Mouse (Mus musculus) lung, postnatal 36 days (tissue): ENCODE measurements around the gene S100a1.

ENCODE experiments used
- DNase-seq: peaks from one replicate; pipeline ENCODE4 v3.0.0; 2022; ENCODE audit warnings: mixed read lengths

Gene S100a1

GRCm38 (mm10) chr3:90508950-90509746 is 5.0 kb downstream of the S100a1 start, which contains the start of gene Chtop:
Gene Chtop, minus strand, starts transcription at chr3:90509498.
- DNase-seq, result peak; percentile 100

GRCm38 (mm10) chr3:90508287-90508949 is 5.8 kb downstream of the S100a1 start:
- DNase-seq, result no peak

DNA sequence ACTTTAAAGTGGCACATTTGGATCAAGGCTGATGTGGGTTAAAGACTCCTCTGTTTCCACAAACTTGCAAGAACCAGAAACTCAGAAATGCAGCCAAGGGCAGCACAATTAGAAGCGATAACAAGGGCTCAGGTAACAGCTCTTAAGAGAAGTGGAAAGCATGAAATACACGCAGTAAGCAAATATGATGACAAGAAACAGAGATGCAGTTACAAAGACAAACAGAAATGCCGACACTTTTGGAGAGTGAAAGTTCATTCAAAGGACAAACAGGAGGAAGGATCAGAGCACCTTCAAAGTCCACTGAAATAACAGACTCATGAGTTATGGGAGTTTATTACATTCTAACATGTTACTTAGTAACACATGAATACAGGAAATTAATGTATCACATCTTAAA is 7.8 kb downstream of the S100a1 start:
- peak; percentile 55 for DNase-seq

- DNase-seq, result no peak
Measured at GRCm38 (mm10) chr3:90505216-90505615, 9.0 kb downstream of the S100a1 start.

GRCm38 (mm10) chr3:90503444-90503843 is 10.7 kb downstream of the S100a1 start:
- DNase-seq, result no peak

DNA sequence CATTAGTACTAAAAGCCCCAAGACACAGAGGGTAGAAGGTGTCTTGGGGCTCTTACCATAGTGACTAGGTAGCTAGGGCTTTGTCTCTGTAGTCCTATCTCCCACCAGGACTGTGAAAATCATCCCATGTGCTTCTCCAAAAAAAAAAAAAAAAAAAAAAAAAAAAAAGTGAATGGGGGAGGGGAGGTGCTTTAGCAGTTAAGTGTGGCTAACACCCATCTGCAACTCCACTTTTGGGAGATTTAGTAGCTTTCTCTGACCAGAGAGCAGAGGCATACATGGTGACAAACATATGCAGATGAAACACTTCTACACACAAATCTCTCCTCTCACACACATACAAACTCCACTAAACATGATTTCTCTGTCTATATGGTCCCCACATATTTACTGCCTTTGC is 16.6 kb downstream of the S100a1 start:
- no peak for DNase-seq

DNA sequence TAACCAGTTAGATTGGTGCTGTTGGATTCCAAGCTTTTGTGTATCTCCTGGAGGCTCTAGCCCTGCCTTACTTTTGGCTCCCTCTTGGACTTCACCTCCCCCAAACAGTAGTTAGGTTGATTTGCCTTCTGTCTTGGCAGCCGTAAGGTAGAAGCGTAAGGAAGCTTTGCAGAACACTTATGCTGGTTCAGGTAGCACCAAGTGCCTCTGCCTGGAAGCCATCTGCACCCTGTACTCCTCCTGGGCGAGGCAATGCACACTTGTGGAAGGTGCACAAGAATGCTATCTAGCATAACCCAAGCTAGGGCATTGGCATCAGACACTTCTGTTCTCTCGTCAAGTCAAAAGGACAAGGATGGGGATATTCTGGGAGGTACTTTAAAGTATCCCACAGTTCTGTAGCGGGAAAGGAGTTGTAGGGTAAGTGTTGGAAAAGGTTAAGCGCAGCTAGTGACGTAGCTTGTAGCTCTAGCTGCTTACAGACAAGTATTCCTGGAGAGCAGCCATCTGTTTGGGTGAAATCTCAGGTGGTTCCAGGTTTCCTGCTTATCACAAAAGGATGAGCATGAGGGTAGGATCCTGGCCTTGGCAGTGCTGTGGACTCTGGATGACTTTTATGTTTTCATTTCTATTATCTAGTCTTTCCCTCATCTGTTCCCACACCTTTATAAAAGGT is 18.2 kb downstream of the S100a1 start:
- DNase-seq, result no peak

DNA sequence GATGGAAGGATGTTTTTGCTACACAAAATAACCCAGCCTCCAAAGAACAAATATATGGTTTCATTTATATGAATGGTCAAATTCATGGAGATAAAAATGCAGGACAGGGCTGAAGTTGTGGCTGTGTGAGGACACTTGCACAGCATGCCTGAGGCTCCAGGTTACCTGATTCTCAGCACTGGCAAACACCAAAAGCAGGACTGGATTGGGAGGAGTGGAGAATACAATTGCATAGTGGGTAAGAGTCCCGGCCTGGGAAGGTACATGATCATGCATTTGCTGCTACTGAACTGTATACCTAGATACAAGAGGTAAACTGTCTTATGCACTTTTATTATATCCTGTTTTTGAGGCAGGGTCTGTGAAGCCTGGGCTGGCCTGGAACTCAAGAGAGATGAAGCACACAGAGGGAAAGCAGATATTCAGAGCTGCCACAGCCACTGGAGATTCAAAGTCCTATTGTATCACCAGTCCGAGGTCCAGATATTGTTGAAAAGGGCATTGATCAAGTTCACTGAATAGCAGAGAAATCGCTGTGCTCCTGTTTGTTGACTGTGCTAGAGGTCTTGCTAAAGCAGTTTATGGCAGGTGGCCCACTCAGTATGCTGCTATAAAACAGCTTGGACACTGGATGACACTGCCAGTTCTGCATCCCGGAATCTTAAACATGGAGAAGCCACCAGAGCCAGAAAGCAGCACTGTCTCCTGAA is 20.2 kb downstream of the S100a1 start:
- DNase-seq, result no peak

DNA sequence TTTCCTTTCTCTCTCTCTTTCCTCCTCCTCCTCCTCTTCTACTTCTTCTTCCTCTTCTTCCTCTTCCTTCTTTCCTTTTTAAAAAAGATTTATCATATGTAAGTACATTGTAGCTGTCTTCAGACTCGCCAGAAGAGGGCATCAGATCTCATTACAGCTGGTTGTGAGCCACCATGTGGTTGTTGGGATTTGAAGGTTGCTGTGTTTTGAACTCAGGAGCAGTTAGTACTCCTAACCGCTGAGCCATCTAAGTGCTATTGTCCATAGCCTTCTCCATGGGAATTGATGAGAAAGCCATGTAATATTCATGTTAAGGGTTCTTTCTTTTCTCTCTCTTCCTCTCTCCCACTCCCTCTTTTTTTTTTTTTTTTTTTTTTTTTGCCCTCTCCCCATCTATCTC is 22.8 kb downstream of the S100a1 start:
- DNase-seq, result peak; percentile 78

DNA sequence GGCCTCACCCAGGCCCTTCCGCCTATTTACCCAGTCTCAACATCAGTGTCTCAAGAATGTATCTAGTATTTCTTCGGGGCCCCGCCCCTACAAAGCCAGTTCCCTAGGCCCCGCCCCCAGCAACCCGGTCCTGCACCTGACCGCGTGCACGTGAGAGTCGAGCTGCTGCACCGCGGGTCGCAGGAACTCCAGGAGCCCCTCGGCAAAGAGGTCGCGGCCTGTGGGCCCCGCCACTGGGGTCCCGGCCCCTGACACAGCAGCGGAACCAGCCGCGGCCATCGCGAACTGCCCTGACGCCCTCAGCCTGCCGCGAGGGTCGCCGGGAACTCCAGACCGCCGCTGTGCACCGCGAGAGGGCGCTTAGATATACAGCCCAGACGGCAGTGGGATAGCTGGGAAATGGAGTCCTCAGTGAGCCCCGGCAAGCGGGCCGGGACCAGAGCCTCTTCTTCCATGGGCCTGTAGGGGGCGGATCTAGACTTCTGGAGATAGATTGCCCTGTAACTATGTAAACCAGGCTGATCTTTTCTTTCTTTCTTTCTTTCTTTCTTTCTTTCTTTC is 23.4 kb downstream of the S100a1 start, which contains the start of gene Snapin:
Gene Snapin (minus strand): TSS at position 338 of the 561 bp plus-strand sequence.
- peak; percentile 99 for DNase-seq

DNA sequence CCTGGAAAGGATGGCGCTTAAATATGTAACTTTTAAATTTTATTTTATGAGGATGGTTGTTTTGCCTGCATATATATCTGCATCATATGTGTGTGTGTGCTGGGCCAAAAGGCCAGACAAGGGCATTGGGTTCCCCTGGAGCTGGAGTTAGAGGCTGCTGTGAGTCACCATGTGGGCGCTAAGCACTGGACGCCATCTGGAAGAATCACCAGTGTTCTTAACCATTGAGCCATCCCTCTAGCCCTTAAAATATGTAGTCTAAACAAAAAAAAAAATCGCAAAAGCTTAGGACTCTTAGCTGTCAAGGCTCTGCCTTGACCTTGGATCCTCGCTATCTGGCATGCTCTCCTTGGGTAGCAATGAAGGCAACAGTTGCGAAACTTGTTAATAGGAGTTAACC is 25.6 kb downstream of the S100a1 start:
- DNase-seq, result no peak

GRCm38 (mm10) chr3:90486998-90487397 is 27.2 kb downstream of the S100a1 start:
- DNase-seq, result no peak

DNA sequence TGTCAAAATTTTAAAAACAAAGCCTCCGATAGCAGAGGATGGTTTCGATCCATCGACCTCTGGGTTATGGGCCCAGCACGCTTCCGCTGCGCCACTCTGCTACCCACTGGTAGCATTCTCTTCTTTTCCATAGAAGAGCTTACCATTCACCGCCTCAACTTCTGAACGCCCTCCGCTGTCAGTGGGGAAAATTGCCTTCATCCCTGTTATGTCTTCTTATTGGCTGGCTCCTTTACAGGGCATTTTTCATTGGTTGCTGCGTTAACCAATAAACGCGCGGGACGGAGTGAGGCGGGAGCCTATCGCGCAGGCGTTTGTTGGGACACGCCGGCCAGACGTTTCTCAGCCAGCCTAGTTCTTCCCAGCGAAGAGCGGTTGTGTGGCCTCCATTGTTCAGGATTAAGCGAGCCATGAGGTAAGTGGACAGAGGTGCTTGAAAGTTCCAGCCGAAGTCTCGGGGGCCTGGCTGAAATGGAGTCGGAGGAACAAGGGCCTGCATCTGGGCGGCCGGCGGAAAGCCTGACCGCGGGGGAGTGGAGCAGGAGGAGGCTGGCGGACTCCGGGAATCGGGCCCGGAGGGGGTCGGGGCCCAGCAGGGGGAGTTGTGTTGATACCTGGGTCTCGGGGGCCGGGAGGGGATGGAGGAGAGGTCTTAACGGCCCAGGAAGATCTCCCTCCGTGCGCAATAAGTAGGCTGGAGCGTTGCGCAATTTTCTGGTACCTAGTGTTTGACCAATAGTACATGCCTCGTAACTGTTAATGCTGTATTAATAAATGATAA is 38.2 kb downstream of the S100a1 start, which contains the start of gene Ilf2:
Gene Ilf2 (plus strand): TSS at position 296 of the 781 bp plus-strand sequence.
- DNase-seq, result peak; percentile 97

GRCm38 (mm10) chr3:90475151-90475830 is 38.9 kb downstream of the S100a1 start:
- no peak for DNase-seq

GRCm38 (mm10) chr3:90472213-90472612 is 42.0 kb downstream of the S100a1 start:
- DNase-seq, result peak; percentile 81

DNA sequence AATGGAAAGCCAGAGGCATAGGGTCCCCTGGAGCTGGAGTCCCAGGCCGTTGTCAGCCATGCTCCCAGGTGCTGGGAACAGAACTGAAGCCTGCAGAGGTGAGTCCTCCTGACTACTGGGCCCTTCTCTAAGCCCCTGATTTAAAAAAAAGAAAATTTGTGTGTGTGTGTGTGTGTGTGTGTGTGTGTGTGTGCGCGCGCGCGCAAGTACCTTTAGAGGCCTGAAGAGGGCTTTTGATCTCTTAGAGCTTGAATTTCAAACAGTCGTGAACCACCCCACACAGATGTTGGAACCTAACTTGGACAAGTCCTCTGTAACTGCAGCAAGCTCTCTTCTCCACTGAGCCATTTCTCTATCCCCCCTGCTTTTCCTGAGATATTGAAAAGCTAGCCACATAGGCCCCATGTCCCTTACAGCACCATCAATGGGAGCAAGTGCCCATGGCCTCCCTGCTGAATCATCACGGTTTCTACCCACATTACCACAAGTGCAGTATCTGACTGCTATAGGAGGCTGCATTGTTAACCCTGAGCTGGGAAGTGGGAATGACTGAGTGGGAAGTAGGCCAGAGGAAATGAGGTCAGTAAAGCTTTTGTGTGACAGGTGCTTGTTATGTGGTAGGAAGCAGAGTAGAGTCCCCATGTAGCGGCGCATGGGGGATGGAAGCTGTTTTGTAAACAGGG is 46.4 kb downstream of the S100a1 start:
- DNase-seq, result no peak

DNA sequence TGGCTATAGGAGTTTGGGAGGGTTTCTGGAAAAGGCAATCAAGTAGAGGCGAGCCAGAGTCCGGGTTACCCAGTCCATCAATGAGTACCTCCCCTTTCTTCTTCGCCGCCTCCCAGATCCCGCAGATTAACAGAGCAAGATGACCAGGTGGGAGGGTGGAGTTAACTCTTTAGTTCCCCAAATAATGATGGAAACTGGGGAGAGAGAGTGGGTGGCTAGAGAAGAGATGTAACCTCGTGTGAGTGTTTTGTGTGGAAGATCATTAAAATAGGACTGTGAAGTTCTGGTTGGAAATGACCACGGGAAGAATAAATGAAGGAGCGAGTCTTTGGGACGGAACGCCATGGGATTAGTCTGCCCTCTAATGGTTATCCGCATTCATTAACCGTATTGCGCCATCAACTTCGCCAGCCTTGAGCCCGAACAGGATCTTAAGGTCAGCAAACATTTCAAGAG is 47.9 kb downstream of the S100a1 start:
- peak; percentile 88 for DNase-seq

DNA sequence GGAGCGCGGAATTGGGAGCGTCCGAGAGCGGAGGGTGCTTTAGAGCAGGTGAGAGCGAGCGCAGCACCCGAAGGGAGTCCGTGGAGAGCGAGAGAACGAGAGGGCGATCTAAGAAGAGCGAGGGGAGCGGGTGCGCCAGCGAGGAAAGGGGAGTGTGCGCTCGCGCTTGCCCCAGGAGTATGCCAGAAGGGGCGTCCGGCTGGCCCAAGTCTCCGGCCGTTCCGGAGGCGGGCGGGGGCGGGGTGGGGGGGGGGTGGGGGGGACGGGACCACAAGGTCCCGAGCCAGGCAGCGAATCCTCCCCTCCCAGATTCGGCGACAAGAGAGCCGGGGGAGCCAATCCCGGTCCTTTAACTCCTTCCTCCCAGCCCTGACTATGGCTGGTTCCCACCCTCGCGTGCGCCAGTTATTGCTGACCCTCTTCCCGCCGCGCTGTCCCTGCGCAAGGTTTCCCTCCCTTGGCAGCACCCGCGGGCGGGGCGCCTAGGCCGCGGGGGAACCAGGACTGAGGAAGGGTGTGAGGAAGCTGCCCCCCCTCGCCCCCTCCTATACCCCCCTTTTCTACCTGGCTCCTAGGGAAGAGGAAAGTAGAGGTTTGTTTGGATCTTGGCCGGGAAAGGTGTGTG is 48.4 kb downstream of the S100a1 start, which contains the start of gene Npr1:
Gene Npr1 (minus strand): TSS at position 181 of the 625 bp plus-strand sequence.
- DNase-seq, result peak; percentile 77

DNA sequence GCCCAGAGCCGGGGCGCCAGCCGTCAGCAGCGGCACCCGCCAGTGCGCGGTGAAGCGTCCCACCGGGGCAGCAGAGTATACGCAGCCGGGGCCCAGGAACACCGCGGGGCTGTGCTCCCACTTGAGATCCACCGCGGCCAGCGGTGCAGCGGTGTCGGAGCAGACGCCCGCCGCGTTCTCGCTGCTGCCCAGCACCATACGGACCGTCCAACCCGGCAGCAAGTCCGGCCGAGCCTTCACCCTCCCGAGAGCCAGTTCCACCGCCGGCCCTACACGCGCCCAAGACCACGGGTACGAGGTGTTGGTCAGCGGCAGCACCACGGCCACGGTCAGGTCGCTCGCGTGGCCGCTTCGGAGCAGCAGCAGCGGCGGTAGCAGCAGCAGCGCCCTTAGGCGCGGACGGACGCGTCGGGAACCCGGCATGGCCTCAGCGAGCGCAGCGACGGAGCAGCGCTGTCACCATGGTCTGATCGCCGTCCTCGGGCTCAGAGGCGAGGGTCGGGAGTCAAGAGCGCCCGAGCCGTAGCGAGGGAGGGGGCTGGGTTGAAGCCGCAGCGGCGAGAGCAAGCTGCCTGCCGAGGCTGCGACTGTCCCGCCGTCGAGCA is 49.0 kb downstream of the S100a1 start:
- peak; percentile 24 for DNase-seq
